Mouse (Mus musculus): ENCODE data around the gene Arv1. TPM values are rescaled to one million over a fixed set of nuclear protein-coding genes. Genes with fewer than 3 reads are reported as not detected.

Arv1 gene
- polyA plus RNA-seq, 1 experiment: 0.29 TPM

DNA sequence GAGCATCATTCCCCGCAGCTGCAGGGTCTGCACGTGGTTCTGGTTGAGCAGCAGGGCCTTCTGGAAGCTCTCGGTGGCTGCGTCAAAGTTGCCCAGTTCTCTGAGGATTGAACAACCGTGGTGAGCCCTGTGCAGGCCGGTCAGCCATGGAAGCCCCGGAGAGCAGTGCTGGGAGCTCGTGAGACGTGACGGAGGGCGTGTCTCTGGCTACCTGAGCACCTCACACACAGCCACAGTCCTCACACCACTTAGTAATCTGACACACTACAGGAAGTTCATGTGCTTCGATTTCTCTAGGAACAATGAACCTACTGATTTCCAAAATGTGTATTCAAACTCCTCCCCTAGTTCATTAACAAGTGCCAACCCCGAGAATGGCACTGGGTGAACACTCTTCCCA is 33.0 kb upstream of the Arv1 start:
- no peak overlapping the region for H3K4me3 ChIP-seq (replicated peaks)
- TF ChIP-seq TAL1 (IDR thresholded peaks at IDR 0.05; ENCODE audit: low read length): no peak
- TF ChIP-seq GATA1 (IDR thresholded peaks at IDR 0.05; ENCODE audit: low read length): no peak
- peaks cover 77% of the 10 kb centered on the region for H3K36me3 ChIP-seq (ENCODE audit: control insufficient read depth)
- no peaks in the 10 kb centered on the region for H3K9me3 ChIP-seq (ENCODE audit: control insufficient read depth, low read length)
- H3K27me3 ChIP-seq (ENCODE audit: control insufficient read depth): no peaks in the 10 kb centered on the region
- no peaks in the 10 kb centered on the region for H3K4me1 ChIP-seq (ENCODE audit: control insufficient read depth)

DNA sequence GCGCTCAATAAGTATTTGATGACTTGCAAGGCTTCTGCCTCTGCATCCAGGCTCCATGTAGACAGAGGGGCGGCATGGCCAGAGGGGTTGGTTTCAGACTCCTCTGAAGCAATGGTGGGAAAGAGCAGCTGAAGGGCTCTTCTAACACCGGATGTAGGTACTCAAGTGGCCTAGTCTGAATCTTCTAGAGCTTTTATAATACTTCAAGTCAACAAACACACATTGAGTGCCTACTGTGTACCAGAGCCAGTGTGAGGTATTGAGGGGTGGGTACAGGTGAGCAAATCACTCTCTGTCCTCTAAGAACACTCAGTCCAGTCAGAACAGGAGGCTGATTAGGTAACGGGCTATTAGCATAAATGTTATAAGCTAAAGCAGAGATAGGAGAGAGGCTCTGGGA is 30.2 kb upstream of the Arv1 start:
- TF ChIP-seq GATA1 (IDR thresholded peaks at IDR 0.05; ENCODE audit: low read length) (no peak), TAL1 (IDR thresholded peaks at IDR 0.05; ENCODE audit: low read length) (no peak)
- Histone ChIP-seq H3K4me3 (replicated peaks) (no peak overlapping the region), H3K27me3 (ENCODE audit: control insufficient read depth) (no peaks in the 10 kb centered on the region), H3K9me3 (ENCODE audit: control insufficient read depth, low read length) (no peaks in the 10 kb centered on the region), H3K4me1 (ENCODE audit: control insufficient read depth) (no peaks in the 10 kb centered on the region), H3K36me3 (ENCODE audit: control insufficient read depth) (peaks cover 77% of the 10 kb centered on the region)

DNA sequence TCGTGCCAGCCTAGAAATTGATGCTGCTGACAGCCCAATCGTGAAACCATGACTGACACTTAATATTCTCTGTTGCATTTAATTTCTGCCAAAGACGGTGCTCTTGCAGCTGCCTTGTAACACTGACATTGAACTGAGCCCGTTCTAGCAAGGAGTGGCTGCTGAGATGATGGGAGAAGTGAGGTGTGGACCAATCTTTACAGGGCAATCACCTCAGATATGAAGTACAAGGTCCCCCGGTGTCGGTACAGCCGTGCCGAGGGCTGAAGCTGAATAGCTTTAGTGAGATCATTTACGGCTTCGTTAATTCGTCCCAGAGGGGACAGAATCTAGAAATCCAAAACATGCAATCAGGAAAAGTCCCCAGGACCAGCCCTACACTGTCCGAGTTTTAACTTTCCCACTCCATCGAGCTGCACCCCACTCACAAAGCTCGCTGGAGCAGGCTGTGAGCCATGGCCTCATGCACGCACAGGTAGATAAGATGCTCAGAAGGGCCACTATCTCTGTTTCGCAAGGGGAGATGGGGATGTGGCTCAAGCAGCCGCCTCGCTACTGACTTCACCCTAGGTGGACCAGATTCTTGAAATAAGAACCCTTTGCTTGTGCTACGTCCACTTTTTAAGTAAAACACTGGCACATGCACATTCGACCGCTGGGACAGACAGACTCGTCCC is 26.4 kb upstream of the Arv1 start:
- Histone ChIP-seq H3K4me3 (replicated peaks) (no peak overlapping the region), H3K27me3 (ENCODE audit: control insufficient read depth) (no peaks in the 10 kb centered on the region), H3K9me3 (ENCODE audit: control insufficient read depth, low read length) (no peaks in the 10 kb centered on the region), H3K4me1 (ENCODE audit: control insufficient read depth) (no peaks in the 10 kb centered on the region), H3K36me3 (ENCODE audit: control insufficient read depth) (peaks cover 84% of the 10 kb centered on the region)
- no peak for TF ChIP-seq GATA1 (IDR thresholded peaks at IDR 0.05; ENCODE audit: low read length)
- no peak for TF ChIP-seq TAL1 (IDR thresholded peaks at IDR 0.05; ENCODE audit: low read length)

DNA sequence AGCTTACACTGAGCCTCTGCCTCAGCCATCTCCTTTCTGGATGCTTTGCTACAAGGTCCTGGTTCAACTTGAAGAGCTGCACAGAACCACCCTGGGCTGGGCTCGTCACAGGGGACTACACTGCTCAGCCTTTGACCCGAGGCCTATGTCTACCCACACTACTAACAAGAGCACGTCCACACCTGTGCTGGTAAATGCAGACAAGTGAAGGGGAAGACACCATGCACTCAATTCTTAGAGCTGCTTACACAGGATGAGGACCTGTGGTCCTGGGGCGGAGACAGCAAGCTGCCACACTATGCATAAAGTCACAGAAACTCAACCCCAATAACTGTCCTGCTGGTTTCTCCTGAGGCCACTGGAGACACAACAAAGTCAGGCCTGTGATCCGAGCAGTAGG is 21.7 kb upstream of the Arv1 start:
- Histone ChIP-seq H3K9me3 (ENCODE audit: control insufficient read depth, low read length) (no peaks in the 10 kb centered on the region), H3K4me3 (replicated peaks) (no peak overlapping the region), H3K27me3 (ENCODE audit: control insufficient read depth) (no peaks in the 10 kb centered on the region), H3K4me1 (ENCODE audit: control insufficient read depth) (no peaks in the 10 kb centered on the region), H3K36me3 (ENCODE audit: control insufficient read depth) (peaks cover 72% of the 10 kb centered on the region)
- TF ChIP-seq GATA1 (IDR thresholded peaks at IDR 0.05; ENCODE audit: low read length): no peak
- TF ChIP-seq TAL1 (IDR thresholded peaks at IDR 0.05; ENCODE audit: low read length): no peak

DNA sequence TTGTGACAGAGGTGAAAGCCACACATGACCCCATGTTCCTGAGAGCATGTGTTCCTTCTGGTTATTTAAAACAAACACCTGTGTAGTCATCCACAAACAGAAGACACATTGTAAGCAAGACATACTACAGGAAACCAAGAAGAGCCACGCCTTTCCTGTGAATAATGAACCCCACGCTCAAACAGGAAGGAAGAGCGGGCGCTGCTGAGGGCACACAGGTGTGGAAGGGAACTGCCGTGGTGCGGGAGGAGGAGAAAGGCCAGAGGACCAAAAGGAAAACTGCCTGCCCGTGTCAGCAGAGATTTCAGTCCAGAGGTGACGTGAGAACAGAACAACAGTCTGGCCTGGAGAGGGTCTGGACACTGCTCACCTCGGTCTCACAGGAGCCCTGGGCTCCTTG is 20.9 kb upstream of the Arv1 start:
- Histone ChIP-seq H3K27me3 (ENCODE audit: control insufficient read depth) (no peaks in the 10 kb centered on the region), H3K4me1 (ENCODE audit: control insufficient read depth) (no peaks in the 10 kb centered on the region), H3K36me3 (ENCODE audit: control insufficient read depth) (peaks cover 70% of the 10 kb centered on the region), H3K4me3 (replicated peaks) (no peak overlapping the region), H3K9me3 (ENCODE audit: control insufficient read depth, low read length) (no peaks in the 10 kb centered on the region)
- TF ChIP-seq TAL1 (IDR thresholded peaks at IDR 0.05; ENCODE audit: low read length) (no peak), GATA1 (IDR thresholded peaks at IDR 0.05; ENCODE audit: low read length) (no peak)

DNA sequence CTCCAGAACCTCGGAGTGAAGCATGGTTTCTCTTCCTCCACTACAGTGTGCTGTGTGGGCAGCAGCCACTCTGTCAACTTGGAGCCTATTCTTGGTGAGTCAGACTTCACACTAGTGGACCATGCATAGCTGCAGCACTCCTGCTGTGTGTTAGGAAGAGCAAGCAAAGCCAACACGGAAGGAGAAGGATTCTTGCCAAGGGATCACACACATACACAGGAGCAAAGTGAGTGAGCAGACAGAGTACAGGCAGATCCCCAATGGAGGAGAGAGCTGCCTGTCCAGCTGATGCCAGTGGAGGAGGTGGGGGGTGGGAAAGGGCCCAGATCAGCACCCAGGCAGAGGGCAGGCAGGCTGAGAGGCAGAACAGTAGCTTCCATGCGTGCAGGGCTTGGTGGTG is 19.8 kb upstream of the Arv1 start:
- H3K4me1 ChIP-seq (ENCODE audit: control insufficient read depth): no peaks in the 10 kb centered on the region
- TF ChIP-seq GATA1 (IDR thresholded peaks at IDR 0.05; ENCODE audit: low read length) (no peak), TAL1 (IDR thresholded peaks at IDR 0.05; ENCODE audit: low read length) (no peak)
- H3K4me3 ChIP-seq (replicated peaks): no peak overlapping the region
- no peaks in the 10 kb centered on the region for H3K27me3 ChIP-seq (ENCODE audit: control insufficient read depth)
- no peaks in the 10 kb centered on the region for H3K9me3 ChIP-seq (ENCODE audit: control insufficient read depth, low read length)
- H3K36me3 ChIP-seq (ENCODE audit: control insufficient read depth): peaks cover 69% of the 10 kb centered on the region

DNA sequence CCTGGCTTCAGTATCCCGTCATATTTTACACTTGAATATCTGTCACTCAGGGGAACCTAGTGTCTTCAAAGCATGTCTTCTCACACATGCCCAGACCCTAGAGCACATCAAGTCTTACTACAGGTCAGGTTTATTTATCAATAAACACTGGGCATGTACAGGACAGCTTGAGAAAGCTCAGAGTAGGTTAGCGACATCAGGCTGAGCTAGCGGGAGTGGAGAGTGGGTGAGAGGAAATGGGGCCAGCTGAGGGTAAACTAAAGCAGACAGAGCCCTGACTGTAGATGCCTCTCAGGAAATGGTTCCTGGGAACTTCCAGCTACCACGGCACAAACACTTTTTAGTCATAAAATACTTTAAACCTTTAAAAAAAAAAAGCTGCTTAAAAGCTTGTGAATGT is 18.4 kb upstream of the Arv1 start:
- no peak overlapping the region for H3K4me3 ChIP-seq (replicated peaks)
- no peaks in the 10 kb centered on the region for H3K4me1 ChIP-seq (ENCODE audit: control insufficient read depth)
- TF ChIP-seq TAL1 (IDR thresholded peaks at IDR 0.05; ENCODE audit: low read length): no peak
- no peak for TF ChIP-seq GATA1 (IDR thresholded peaks at IDR 0.05; ENCODE audit: low read length)
- no peaks in the 10 kb centered on the region for H3K27me3 ChIP-seq (ENCODE audit: control insufficient read depth)
- no peaks in the 10 kb centered on the region for H3K9me3 ChIP-seq (ENCODE audit: control insufficient read depth, low read length)
- H3K36me3 ChIP-seq (ENCODE audit: control insufficient read depth): peaks cover 62% of the 10 kb centered on the region

DNA sequence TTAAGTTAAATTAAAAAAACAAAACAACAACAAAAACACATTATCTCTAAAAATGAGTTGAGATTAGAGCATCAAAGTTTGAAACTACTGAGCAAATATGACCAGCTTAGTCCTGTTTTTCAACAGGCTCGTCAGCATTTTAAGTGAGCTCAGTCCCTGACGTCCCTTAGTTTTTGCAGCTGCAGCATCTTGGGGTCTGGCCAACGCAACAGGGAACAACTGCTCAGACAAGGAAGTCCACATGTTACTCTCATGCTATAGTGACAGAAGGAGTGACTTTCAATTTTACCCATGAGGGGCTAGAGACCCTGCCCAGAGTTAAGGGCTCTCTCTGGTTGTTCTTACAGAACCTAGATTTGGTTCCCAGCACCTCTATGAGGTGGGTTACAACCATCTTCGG is 17.6 kb upstream of the Arv1 start:
- Histone ChIP-seq H3K9me3 (ENCODE audit: control insufficient read depth, low read length) (no peaks in the 10 kb centered on the region), H3K4me1 (ENCODE audit: control insufficient read depth) (no peaks in the 10 kb centered on the region), H3K4me3 (replicated peaks) (no peak overlapping the region), H3K36me3 (ENCODE audit: control insufficient read depth) (peaks cover 64% of the 10 kb centered on the region), H3K27me3 (ENCODE audit: control insufficient read depth) (no peaks in the 10 kb centered on the region)
- TF ChIP-seq TAL1 (IDR thresholded peaks at IDR 0.05; ENCODE audit: low read length) (no peak), GATA1 (IDR thresholded peaks at IDR 0.05; ENCODE audit: low read length) (no peak)

DNA sequence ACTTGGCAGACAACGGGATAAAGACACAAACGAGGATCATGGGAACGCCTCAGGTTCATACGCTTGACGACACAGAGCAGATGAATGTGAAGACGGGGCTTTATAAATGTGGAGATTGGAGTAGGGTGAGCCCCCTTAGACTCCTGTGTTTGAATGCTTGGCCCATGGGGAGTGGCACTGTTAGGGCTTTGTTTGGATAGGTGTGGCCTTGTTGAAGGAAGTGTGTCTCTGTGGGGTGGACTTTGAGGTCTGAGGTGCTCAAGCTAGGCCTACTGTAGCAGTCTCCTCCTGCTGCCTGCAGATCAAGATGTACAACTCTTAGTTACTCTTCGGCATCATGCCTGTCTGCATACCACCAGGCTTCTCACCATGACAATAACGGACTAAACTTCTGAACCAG is 16.1 kb upstream of the Arv1 start:
- Histone ChIP-seq H3K4me1 (ENCODE audit: control insufficient read depth) (no peaks in the 10 kb centered on the region), H3K4me3 (replicated peaks) (no peak overlapping the region), H3K27me3 (ENCODE audit: control insufficient read depth) (no peaks in the 10 kb centered on the region), H3K9me3 (ENCODE audit: control insufficient read depth, low read length) (no peaks in the 10 kb centered on the region), H3K36me3 (ENCODE audit: control insufficient read depth) (peaks cover 62% of the 10 kb centered on the region)
- no peak for TF ChIP-seq GATA1 (IDR thresholded peaks at IDR 0.05; ENCODE audit: low read length)
- TF ChIP-seq TAL1 (IDR thresholded peaks at IDR 0.05; ENCODE audit: low read length): no peak

DNA sequence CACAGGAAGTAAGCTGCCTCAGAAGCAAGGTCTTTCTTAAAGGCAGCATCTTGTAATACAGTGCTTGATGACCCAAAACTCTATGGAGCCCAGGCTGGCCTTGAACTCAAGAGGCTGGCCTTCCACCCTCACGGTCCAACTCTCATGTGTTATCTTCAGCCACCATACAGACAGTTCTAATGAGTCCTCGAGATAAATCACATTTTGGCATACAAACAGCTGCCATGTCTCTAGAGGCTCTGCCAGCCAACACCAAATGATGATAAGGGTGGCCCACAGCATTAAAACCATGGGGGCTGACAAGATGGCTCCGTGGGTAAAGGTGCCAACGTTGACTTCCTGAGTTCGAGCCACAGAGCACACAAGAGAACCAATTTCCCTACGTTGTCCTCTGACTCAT is 8.7 kb upstream of the Arv1 start:
- H3K27me3 ChIP-seq (ENCODE audit: control insufficient read depth): no peaks in the 10 kb centered on the region
- TF ChIP-seq TAL1 (IDR thresholded peaks at IDR 0.05; ENCODE audit: low read length) (no peak), GATA1 (IDR thresholded peaks at IDR 0.05; ENCODE audit: low read length) (no peak)
- H3K4me1 ChIP-seq (ENCODE audit: control insufficient read depth): peaks cover 22% of the 10 kb centered on the region
- no peak overlapping the region for H3K4me3 ChIP-seq (replicated peaks)
- H3K9me3 ChIP-seq (ENCODE audit: control insufficient read depth, low read length): no peaks in the 10 kb centered on the region
- peaks cover 67% of the 10 kb centered on the region for H3K36me3 ChIP-seq (ENCODE audit: control insufficient read depth)

Data from erythroblast, embryonic 14.5 days (primary cell).